ENCODE assay signal across 7 mouse cellular contexts in genomic region chr12:9762291-9762811, GRCm38 (mm10).
DNase-seq lines count a peak whose midpoint lies in the region; ATAC-seq and TF ChIP-seq lines count a peak whose summit lies in the region.
"Not testable (repeated sequence)": the region's sequence is repeated elsewhere in the genome, so short reads cannot be mapped to it uniquely, and the experiment has no call there.

No protein-coding gene starts in this region.

- not testable (repeated sequence) for DNase-seq in Patski (ENCODE audit: low read depth, low spot score)
- DNase-seq in heart, adult 18-20 months: peak; percentile 26 to 31
- DNase-seq in heart, adult 9 months (ENCODE audit: low spot score in 2 of 2): peak; percentile 14 to 19
- peak; percentile 61 for DNase-seq in lung, embryonic 14.5 days
- DNase-seq in urinary bladder, postnatal 14 days (ENCODE audit: low spot score): peak; percentile 4

- H3K27ac ChIP-seq in lung, embryonic 14.5 days (ENCODE audit: low read depth); lung, embryonic 16.5 days (ENCODE audit: low read length): not testable (repeated sequence)

- not testable (repeated sequence) for H3K79me2 ChIP-seq in myocyte (ENCODE audit: control insufficient read depth, insufficient read depth)

- not testable (repeated sequence) for TF ChIP-seq POLR2A in myocyte (IDR thresholded peaks at IDR 0.05; ENCODE audit: insufficient read length, low read depth)

- H3ac ChIP-seq in myocyte (ENCODE audit: control insufficient read depth, insufficient read length): not testable (repeated sequence)

- not testable (repeated sequence) for H3K9me3 ChIP-seq in lung, embryonic 14.5 days (ENCODE audit: low read depth, low read length); lung, embryonic 16.5 days (ENCODE audit: control insufficient read depth, low read length)

- 46% methylated on average over 2 of the region's 2 CpGs for WGBS in lung, embryonic 14.5 days
- 41% methylated on average over 2 of the region's 2 CpGs for WGBS in lung, embryonic 16.5 days

- peak; percentile 35 for ATAC-seq in Patski
- not testable (repeated sequence) for ATAC-seq in lung, embryonic 14.5 days (ENCODE audit: insufficient read depth)
- peak; percentile 45; the same call in 1 of the 2 replicates for ATAC-seq in lung, embryonic 16.5 days (ENCODE audit: low read depth)

- H3K36me3 ChIP-seq in lung, embryonic 14.5 days (ENCODE audit: insufficient read depth); lung, embryonic 16.5 days (ENCODE audit: control insufficient read depth, insufficient read depth, low read length); myocyte (ENCODE audit: control insufficient read depth, insufficient read depth): not testable (repeated sequence)

- TF ChIP-seq CTCF in Patski (IDR thresholded peaks at IDR 0.05); lung, embryonic 14.5 days (IDR thresholded peaks at IDR 0.05; ENCODE audit: low read depth): not testable (repeated sequence)

- not testable (repeated sequence) for H3K4me3 ChIP-seq in lung, embryonic 14.5 days (ENCODE audit: low read depth, low read length); lung, embryonic 16.5 days (ENCODE audit: low read length); myocyte

- H3K27me3 ChIP-seq in Patski; lung, embryonic 14.5 days (ENCODE audit: insufficient read depth, low read length); lung, embryonic 16.5 days (ENCODE audit: control insufficient read depth, insufficient read depth, low read depth, low read length); myocyte (ENCODE audit: control insufficient read depth, insufficient read depth, insufficient read length): not testable (repeated sequence)

- in situ Hi-C loops in Patski (cut with MboI; ENCODE audit: low pct_unique_long_range_greater_than_20kb): not testable (repeated sequence)

- POLR2A ChIA-PET in Patski (lab: Charles Lee): interaction anchor here (1.6 kb wide), 1 partner anchor 77 kb away, joined by 3 read pairs; no protein-coding TSS in a partner anchor

- H3K4me1 ChIP-seq in lung, embryonic 14.5 days (ENCODE audit: insufficient read depth); lung, embryonic 16.5 days (replicated peaks; ENCODE audit: control insufficient read depth, insufficient read depth, low read length): not testable (repeated sequence)

- H3K9ac ChIP-seq in lung, embryonic 14.5 days; lung, embryonic 16.5 days (ENCODE audit: low read length): not testable (repeated sequence)

- CTCF ChIA-PET in Patski (lab: Charles Lee): interaction anchor here (1.9 kb wide), 1 partner anchor 14 kb away, joined by 6 read pairs; no protein-coding TSS in a partner anchor

- not testable (repeated sequence) for H3K4me2 ChIP-seq in lung, embryonic 14.5 days; lung, embryonic 16.5 days (ENCODE audit: low read depth, low read length)
- H3K4me2 ChIP-seq in myocyte (ENCODE audit: low read depth): peak overlapping the region; percentile 8

TF ChIP-seq in myocyte, 11 proteins besides CTCF, POLR2A, EP300 and RAD21:
- peak; percentile 20 for TF ChIP-seq TCF12 (IDR thresholded peaks at IDR 0.05; ENCODE audit: insufficient read depth, poor library complexity, severe bottlenecking)
- TF ChIP-seq MYOD1 (IDR thresholded peaks at IDR 0.05; ENCODE audit: control insufficient read depth in 1 of 3, insufficient read length in 2 of 3, low read depth in 2 of 3): peak in 2 of 3 experiments; percentile 6 to 20
TF ChIP-seq in myocyte: peak in this region for 2; not testable (repeated sequence) for 9.
